Mouse (Mus musculus) heart, adult 2 months (tissue): ENCODE data around the gene Rpl36-ps4.

ENCODE experiments used
- CTCF ChIP-seq: fragments of 200-600 bp; IDR thresholded peaks from 2 replicates; pipeline ENCODE4 v1.8.1; 2022; ENCODE audit warnings: antibody characterized with exemption, mild to moderate bottlenecking, moderate library complexity
- POLR2A ChIP-seq: fragments of 200-500 bp; IDR thresholded peaks from 2 replicates; pipeline ENCODE4 v1.6.1; 2011; ENCODE audit warnings: mild to moderate bottlenecking, low read depth, low read length, control low read depth; ENCODE audit not compliant: insufficient read depth

DNA sequence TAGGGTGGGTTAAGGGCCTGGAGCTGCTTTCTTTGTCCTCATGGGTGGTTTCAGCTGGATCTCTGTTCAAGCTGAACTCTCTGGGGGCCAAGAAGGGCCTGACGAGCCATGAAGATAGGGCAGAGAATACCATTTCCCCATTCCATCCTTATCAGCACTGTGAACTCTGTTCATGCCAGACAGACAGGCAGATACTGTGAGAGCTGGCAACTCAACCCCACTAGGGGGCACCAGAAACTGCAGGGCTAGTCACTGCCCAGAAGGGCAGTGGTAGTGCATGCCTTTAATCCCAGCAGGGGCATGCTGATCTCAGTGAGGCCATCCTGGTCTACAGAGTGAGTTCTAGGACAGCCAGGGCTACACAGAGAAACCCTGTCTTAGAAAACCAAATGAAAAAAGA is 38.2 kb upstream of the Rpl36-ps4 start:
- TF ChIP-seq POLR2A (no peak), CTCF (peak; percentile 68)
